In genomic region chr9:63978682-63979081, GRCm38 (mm10) we compare ENCODE assay signal across 26 mouse cellular contexts. TPM values are rescaled to one million over a fixed set of nuclear protein-coding genes. Genes with fewer than 3 reads are reported as not detected.
A peak's percentile ranks its signal among the peaks of the same experiment; 100 is the strongest.
DNase-seq lines count a peak whose midpoint lies in the region; ATAC-seq and TF ChIP-seq lines count a peak whose summit lies in the region.
"Had no signal": no experiment of that assay in that cellular context is flagged by ENCODE, and none has a peak within 500 bp of the region (broad histone marks: within the 10 kb centered on the region; RNA-seq: fewer than 3 reads in every experiment).

No protein-coding gene starts in this region.

- no peak for ATAC-seq in heart, embryonic 15.5 days (replicated peaks; ENCODE audit: insufficient number of reproducible peaks, insufficient read depth, low FRiP score, low read depth)
- no peak for ATAC-seq in embryonic facial prominence, embryonic 15.5 days (ENCODE audit: insufficient number of reproducible peaks, low FRiP score, low TSS enrichment, low read depth)
- ATAC-seq in forebrain, embryonic 15.5 days (replicated peaks): no peak
- ATAC-seq: intestine, postnatal 0 days; midbrain, embryonic 13.5 days; Patski had no signal

- no peaks in the 10 kb centered on the region for H3K9me3 ChIP-seq in heart, embryonic 10.5 days
- no peaks in the 10 kb centered on the region for H3K9me3 ChIP-seq in heart, embryonic 15.5 days (replicated peaks)
- H3K9me3 ChIP-seq in embryonic facial prominence, embryonic 15.5 days (replicated peaks): no peaks in the 10 kb centered on the region
- no peaks in the 10 kb centered on the region for H3K9me3 ChIP-seq in forebrain, embryonic 15.5 days
- H3K9me3 ChIP-seq: midbrain, embryonic 13.5 days had no signal

- intact Hi-C loops in heart, postnatal 36 days (cut with DNase I): no loop called here

- H3K36me3 ChIP-seq in heart, embryonic 10.5 days: peaks cover 41% of the 10 kb centered on the region
- no peaks in the 10 kb centered on the region for H3K36me3 ChIP-seq in heart, embryonic 15.5 days
- peaks cover 6% of the 10 kb centered on the region for H3K36me3 ChIP-seq in C2C12 (ENCODE audit: control insufficient read depth, insufficient read depth)
- H3K36me3 ChIP-seq in embryonic facial prominence, embryonic 15.5 days: 0 out of 2 replicates have a peak, but pooled peaks cover 5% of the 10 kb centered on the region
- H3K36me3 ChIP-seq in forebrain, embryonic 15.5 days: no peaks in the 10 kb centered on the region
- H3K36me3 ChIP-seq: midbrain, embryonic 13.5 days had no signal

- H3ac ChIP-seq in C2C12 (ENCODE audit: control insufficient read depth, insufficient read length, low read depth): no peak overlapping the region

- H3K79me2 ChIP-seq in C2C12 (ENCODE audit: control insufficient read depth, insufficient read depth): no peaks in the 10 kb centered on the region

- no peaks in the 10 kb centered on the region for H3K27me3 ChIP-seq in heart, embryonic 10.5 days (ENCODE audit: insufficient read depth, poor library complexity, severe bottlenecking)
- no peaks in the 10 kb centered on the region for H3K27me3 ChIP-seq in heart, embryonic 15.5 days
- H3K27me3 ChIP-seq in C2C12 (ENCODE audit: control insufficient read depth, insufficient read depth, insufficient read length): no peaks in the 10 kb centered on the region
- H3K27me3 ChIP-seq in embryonic facial prominence, embryonic 15.5 days: no peaks in the 10 kb centered on the region
- H3K27me3 ChIP-seq in forebrain, embryonic 15.5 days: no peaks in the 10 kb centered on the region
- H3K27me3 ChIP-seq: midbrain, embryonic 13.5 days; Patski had no signal

- 17% methylated on average over 7 of the region's 7 CpGs for WGBS in heart, embryonic 10.5 days
- 35% methylated on average over 7 of the region's 7 CpGs for WGBS in heart, embryonic 15.5 days
- 57% methylated on average over 7 of the region's 7 CpGs for WGBS in embryonic facial prominence, embryonic 15.5 days
- 86% methylated on average over 7 of the region's 7 CpGs for WGBS in forebrain, embryonic 15.5 days

- no peak for DNase-seq in heart, embryonic 10.5 days (ENCODE audit: low spot score)
- DNase-seq in heart, postnatal 36 days: no peak
- no peak for DNase-seq in heart, adult 11 months
- no peak for DNase-seq in right cerebral cortex, postnatal 4 days
- DNase-seq: adrenal gland, postnatal 25 days; B cell, adult 2 months; cerebellum, adult 11-12 months; cerebellum, postnatal 25 days; gastrocnemius, postnatal 14 days; kidney, adult 9 months; kidney, postnatal 10 days; layer of hippocampus, postnatal 36 days; left cerebral cortex, postnatal 4 days; lung, adult 2 months; lung, postnatal 10 days; thymus, postnatal 4 days had no signal

- H3K4me1 ChIP-seq in heart, embryonic 10.5 days: peaks cover 99% of the 10 kb centered on the region
- peaks cover 98% of the 10 kb centered on the region for H3K4me1 ChIP-seq in heart, embryonic 15.5 days (replicated peaks)
- H3K4me1 ChIP-seq in embryonic facial prominence, embryonic 15.5 days: peaks cover 94% of the 10 kb centered on the region
- peaks cover 44% of the 10 kb centered on the region for H3K4me1 ChIP-seq in forebrain, embryonic 15.5 days

- TF ChIP-seq CTCF in C2C12 (IDR thresholded peaks at IDR 0.05; ENCODE audit: control insufficient read depth, insufficient read depth, insufficient read length): no peak

- no peak overlapping the region for H3K4me3 ChIP-seq in heart, embryonic 10.5 days
- no peak overlapping the region for H3K4me3 ChIP-seq in heart, embryonic 15.5 days
- H3K4me3 ChIP-seq in C2C12 (ENCODE audit: insufficient read depth, poor library complexity, severe bottlenecking): no peak overlapping the region
- no peak overlapping the region for H3K4me3 ChIP-seq in embryonic facial prominence, embryonic 15.5 days (replicated peaks)
- no peak overlapping the region for H3K4me3 ChIP-seq in forebrain, embryonic 15.5 days
- H3K4me3 ChIP-seq: midbrain, embryonic 13.5 days had no signal

- no peak overlapping the region for H3K9ac ChIP-seq in heart, embryonic 15.5 days
- H3K9ac ChIP-seq in embryonic facial prominence, embryonic 15.5 days: no peak overlapping the region
- no peak overlapping the region for H3K9ac ChIP-seq in forebrain, embryonic 15.5 days (replicated peaks)
- H3K9ac ChIP-seq: hindbrain, embryonic 14.5 days; midbrain, embryonic 13.5 days had no signal

- no peaks in the 10 kb centered on the region for H3K79me3 ChIP-seq in C2C12 (ENCODE audit: low read depth)

- H3K27ac ChIP-seq in heart, embryonic 10.5 days: peak overlapping the region; percentile 79
- H3K27ac ChIP-seq in heart, embryonic 15.5 days: peak overlapping the region; percentile 81
- peak overlapping the region; percentile 87 for H3K27ac ChIP-seq in embryonic facial prominence, embryonic 15.5 days (replicated peaks)
- H3K27ac ChIP-seq in forebrain, embryonic 15.5 days (replicated peaks): no peak overlapping the region
- H3K27ac ChIP-seq: hindbrain, embryonic 14.5 days; macrophage; midbrain, embryonic 13.5 days had no signal

- no peak overlapping the region for H3K4me2 ChIP-seq in heart, embryonic 15.5 days
- H3K4me2 ChIP-seq in embryonic facial prominence, embryonic 15.5 days (replicated peaks): no peak overlapping the region
- H3K4me2 ChIP-seq in forebrain, embryonic 15.5 days (replicated peaks): no peak overlapping the region
- H3K4me2 ChIP-seq: hindbrain, embryonic 14.5 days; midbrain, embryonic 13.5 days had no signal

TF ChIP-seq in C2C12, 6 proteins besides CTCF, POLR2A, EP300 and RAD21:
- TF ChIP-seq MYOD1 (IDR thresholded peaks at IDR 0.05; ENCODE audit: control insufficient read depth, insufficient read length, low read depth) (no peak), CEBPB (IDR thresholded peaks at IDR 0.05; ENCODE audit: low read depth) (peak; percentile 5)

RNA-seq across cellular contexts. Expression of gene Smad6, which starts 43.2 kb away (rescaled TPM):
- polyA plus RNA-seq in heart, embryonic 10.5 days (2016; fragmentation: Nextera tagmentation; extraction: Ambion mirVana): 29.4 and 47.2 TPM in 2 replicates
- total RNA-seq in heart, postnatal 36 days (2021): 10 to 100 TPM; 11.4 to 16.3 TPM
- 16.4 and 19.8 TPM in 2 replicates for polyA plus RNA-seq in heart, embryonic 15.5 days (2015; fragmentation: Nextera tagmentation; extraction: Ambion mirVana)
- polyA plus RNA-seq in C2C12 (2012; fragmentation: generic; extraction: Trizol): 15.4 TPM
- 12.8 and 15.5 TPM in 2 replicates for polyA plus RNA-seq in embryonic facial prominence, embryonic 15.5 days (2015; fragmentation: Nextera tagmentation; extraction: Ambion mirVana)
- polyA plus RNA-seq in forebrain, embryonic 15.5 days (2015; fragmentation: Nextera tagmentation; extraction: Ambion mirVana): 2.0 and 2.4 TPM in 2 replicates
- total RNA-seq: CH12.LX had no signal
